Mouse (Mus musculus) erythroblast, embryonic 14.5 days (primary cell): Measurements from ENCODE around the gene Osmr.

Source experiments
- GATA1 ChIP-seq: IDR thresholded peaks from 2 replicates; pipeline ENCODE4 v1.6.1; 2012; ENCODE audit warnings: low read length, inconsistent platforms, mixed read lengths
- TAL1 ChIP-seq: IDR thresholded peaks from 3 replicates; pipeline ENCODE4 v1.6.1; 2012; ENCODE audit warnings: low read length, inconsistent platforms, mixed read lengths

GRCm38 (mm10) chr15:6866888-6867287, 7.9 kb downstream of the Osmr start:
- TF ChIP-seq TAL1 (no peak), GATA1 (no peak)
